Mouse (Mus musculus): Measurements from ENCODE around the gene Ush2a.

The Ush2a gene

DNA sequence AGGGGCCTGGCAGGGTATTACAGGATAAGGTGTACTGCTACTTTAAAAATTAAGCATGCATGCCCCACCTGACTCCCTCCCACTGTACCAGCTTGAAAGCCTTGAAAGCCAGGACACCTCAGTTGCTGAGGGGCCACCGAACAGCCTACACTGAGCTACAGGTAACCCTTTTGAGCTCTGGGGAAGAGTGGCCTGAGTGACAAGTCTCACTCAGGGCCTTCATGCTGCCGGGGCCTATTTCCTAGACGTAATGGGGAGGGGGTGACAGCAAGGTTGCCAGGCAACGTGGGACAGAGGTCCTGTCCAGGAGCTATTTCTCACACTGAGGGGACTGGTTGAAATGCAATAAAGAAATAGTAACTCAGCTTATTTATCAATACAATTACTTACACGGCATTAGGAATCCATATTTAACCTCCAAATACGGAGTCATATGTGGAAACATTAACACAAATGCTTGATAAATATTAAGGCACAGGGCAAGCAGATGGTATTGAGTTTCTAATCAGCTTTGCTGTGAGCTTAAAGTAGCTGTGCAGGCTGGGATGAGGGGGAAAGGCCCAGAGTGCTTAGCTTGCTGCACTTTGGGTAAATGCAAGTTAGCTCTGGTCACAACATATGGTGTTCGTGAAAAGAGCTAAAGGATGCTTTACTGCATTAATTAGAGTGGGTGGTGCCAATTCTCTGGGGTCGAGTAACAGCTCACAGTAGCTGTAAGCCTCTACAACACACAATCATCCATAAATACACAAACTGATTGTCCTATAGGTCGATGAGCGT is at the start of gene Ush2a:
Ush2a (plus strand) TSS at position 121 of the 780 bp plus-strand sequence.
- DNase-seq (ENCODE audit: inconsistent ontology term), result no peak

DNA sequence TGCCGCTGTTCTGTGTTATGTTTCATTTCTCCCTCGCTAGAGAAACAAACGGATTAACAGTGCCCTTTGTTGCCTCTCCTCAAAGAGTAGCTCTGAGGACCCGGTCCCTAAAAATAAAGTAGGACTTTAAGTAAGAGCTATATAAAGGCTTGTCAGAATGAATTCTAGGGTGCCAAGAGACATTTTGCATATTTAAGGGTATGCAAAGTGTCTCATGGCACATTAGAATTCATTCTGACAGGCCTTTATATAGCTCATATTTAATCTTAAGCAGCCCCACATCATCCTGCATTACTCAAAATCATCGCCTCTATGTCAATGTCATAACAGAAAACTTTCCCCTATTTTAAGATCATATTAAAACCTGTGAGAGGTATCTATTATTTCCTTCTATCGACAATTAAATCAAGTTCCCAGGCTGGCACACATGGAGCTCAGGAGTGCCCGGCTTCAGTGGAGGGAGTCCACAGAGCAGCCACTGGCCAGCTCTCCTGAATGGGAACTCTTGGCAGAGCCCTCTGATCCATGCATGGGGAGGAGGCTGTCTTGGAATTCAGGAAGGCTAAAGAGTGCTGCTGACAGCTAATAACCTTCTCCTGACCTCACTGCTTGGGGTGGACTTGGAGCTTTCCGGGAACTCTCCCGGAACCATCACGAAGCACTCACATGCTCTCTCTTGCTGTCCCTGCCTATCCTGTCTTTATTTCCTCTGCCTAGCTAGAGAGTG is 46.8 kb upstream of the Ush2a start:
- DNase-seq (ENCODE audit: inconsistent ontology term), result no peak

DNA sequence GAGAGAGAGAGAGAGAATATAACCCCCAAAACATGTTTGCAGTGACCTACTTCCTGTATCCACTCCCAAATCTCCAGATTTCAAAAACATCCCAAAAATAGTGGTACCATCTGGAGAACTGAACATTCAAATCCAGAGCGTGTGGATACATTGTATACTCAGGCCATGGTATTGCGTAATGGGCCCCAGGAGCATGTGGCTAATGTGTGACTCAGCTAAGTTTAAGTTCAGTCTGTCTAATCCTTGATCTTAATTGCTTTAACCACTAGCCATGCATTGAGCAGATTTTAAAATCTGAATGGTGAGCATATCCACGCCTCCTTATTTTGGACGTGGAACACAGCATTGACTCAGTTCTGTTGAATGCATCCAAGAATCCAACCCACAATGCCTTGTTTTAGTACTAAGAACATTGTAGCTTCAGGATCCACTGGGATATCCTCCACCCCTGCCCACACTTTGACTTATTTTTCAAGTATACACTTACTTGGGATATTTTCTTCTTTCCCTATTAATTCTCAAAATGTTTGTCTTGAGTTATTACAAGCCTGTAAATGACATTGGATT is 40.5 kb upstream of the Ush2a start:
- DNase-seq (ENCODE audit: inconsistent ontology term), result peak; percentile 5

DNA sequence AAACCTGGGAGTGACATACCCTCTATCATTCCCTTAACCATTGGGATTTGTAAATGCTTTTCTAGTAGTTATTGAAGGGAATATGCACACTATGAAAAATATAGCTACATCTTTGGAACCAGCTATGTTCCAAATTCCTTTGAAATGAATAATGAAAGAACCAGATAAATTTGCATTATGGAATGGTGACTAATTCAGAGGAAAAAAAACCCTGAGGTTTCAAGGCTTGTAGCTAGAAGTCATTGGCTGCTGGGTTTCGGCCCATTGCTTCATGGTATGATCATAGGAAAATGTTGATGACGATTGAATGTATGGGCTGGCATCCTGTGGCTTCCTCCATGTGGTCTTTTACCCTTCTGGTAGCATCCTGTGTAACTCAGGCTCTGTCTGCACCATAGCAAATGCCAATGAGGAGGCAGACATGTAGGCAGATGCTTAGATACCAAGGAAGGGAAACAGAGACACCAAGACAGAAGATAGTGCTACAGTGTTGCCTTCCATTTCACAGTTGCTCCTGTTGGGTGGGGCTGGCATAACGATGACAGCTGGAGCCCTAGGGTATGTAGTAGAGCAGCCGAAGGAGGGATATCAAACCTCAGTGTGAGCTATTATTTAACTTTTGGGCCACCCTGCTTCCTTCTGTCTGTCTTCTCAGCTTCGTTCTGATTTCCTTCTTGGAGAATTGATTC is 28.6 kb upstream of the Ush2a start:
- peak; percentile 51 for DNase-seq (ENCODE audit: inconsistent ontology term)

DNA sequence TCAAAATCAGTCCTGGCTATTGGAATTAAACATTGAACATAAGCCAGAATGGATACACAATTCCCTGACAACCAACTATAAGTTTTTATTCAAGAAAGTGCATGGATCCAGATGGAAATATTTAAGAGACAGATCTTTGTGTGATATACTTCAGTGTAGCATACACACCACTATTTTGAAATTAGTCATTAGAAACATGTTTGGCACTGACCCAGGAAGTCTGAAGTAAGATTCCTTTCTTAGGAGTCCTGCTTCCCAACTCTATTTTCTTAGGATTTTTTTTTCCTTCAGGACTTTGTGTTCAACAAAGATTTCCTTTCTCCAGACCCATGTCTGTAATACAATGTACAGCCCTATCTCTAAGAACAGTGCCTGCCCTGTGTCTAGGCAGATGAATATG is 23.2 kb upstream of the Ush2a start:
- no peak for DNase-seq (ENCODE audit: inconsistent ontology term)

DNA sequence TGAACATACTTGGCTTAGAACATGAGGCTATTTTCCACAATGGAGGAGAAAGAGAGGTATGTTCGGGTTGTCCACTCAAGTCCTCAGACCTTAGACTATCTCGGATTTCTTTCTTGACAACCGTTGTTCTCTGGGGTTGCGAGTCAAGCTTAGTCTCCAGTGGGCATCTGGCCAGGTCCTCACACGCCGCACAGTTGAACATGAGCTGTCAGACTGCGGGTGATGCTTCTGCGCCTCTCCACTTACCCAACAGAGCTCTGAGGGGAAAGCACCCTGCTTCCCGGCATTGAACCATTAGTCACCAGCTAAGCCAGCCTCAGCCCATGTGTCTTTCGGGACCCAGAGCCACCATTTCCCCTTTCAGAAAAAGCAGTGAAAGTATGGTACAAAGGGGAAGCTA is 20.1 kb upstream of the Ush2a start:
- no peak for DNase-seq (ENCODE audit: inconsistent ontology term)

DNA sequence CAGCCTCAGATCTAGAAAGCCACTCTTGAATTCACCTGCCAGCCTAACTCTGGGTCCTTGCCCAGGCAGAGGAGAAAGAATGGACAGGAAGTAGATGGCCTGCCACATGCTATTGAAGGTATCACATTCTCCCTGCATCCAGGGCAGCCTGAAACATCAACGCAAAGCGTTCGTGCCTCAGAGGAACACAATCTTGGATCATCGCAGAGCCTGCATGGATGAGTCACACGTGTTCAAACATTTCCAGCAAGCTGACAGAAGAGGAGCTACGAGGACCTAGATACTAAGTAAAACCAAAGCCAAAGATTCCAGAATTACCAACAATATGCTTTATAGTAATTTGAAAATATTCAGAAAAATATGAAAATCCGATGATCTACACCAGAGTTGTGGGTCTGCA is 4.3 kb upstream of the Ush2a start:
- no peak for DNase-seq (ENCODE audit: inconsistent ontology term)

DNA sequence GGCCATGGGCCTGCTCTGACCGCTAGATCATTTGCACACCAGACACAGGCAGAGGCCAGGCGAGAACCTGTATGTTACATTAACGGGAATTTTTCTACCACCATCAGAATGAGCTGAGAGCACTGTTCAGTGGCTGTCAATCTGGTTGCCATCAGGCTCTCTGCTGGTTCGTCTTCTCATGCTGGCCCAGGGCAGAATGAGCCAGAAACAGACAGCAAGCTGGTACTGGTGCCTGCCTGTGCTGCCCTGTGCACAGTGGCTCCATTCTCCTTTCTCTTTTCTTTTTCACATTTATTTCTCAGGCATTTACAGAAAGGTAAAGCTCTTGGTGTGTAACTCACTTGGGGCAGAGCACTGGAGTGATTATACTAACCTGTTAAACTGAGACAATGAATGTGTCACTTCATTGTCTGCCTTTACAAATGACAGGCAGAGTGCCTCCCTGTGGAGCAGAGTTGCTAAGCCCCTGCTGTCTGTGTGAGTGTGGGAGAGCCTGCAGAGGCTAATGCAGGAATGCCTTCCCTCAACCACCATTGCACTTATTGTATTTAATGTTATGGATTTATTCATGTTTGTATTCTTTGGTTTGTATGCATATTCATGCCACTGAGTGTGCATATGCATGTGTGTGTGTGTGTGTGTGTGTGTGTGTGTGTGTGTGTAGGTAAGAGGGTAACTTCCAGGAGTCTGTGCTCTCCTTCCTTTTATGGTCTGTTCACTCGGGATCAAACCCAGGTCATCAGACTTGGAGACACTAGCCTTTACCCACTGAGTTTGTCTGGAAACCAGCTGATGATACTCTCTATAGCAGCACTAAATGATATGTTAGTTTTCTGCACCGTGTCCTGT is 1.3 kb upstream of the Ush2a start:
- DNase-seq (ENCODE audit: inconsistent ontology term), result no peak

DNA sequence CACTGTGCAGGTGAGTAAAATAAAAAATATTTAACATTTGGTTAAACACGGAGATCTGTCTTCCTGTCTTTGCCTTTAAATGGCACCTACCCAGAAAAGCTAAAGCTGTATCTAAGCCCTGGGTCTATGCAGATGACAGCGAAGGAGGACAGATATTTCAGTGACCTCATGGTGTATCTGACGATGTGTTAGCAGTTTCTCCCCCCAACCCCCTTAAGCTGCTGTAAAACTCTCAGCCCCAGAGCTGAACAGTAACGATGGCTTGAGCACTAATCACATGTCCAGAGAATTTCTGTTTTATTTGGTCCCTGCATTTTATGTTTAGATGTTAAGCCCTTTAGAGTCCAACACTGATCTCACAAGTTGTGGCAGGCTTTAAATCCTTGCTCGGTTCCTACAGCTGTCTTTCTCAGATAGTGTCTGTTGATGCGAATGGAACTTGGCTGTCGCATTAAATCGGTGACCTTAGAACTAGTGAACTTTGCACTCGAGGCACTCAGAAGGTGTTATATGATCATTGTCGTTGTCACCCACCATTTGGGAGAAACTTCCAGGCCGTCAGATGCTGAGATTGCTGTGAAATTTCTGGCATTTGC is 5.4 kb downstream of the Ush2a start:
- no peak for DNase-seq (ENCODE audit: inconsistent ontology term)

DNA sequence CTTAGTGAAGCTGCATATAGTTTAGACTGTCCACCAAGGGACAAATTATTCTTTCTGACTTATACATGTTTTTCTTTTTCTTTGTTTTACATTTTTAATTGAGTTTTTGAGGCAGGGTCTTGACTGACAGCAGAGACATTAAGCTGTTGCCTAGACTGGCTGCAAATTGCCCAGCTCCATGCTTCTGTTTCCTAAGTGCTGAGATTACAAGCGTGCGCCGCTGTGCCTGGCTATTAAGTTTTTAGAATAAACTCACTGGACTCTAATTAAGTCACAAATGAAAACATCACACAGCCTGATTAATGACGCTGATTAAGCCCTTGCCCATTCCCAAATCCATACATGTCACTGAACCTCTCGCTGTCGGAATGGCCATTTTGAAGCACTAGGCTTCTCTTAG is 7.2 kb downstream of the Ush2a start:
- no peak for DNase-seq (ENCODE audit: inconsistent ontology term)

DNA sequence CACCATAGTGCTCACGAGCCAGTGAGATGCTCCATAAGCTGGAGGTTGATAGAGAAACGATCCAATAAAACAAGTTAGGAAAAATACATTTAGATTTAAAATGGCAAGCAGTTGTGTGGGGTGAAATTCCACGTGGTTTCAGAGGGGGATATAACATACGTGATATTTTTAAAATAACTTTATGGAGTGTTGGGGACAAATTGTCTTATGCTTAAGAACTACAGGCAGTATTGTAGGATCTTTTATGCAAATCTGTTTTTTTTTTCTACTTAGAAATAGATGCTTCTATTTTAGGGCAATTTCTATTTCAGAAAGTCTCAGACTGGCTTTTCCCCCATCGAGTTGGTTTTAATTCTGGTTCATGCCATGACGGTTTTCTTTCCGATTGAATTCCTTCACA is 51.5 kb downstream of the Ush2a start:
- DNase-seq (ENCODE audit: inconsistent ontology term), result no peak

DNA sequence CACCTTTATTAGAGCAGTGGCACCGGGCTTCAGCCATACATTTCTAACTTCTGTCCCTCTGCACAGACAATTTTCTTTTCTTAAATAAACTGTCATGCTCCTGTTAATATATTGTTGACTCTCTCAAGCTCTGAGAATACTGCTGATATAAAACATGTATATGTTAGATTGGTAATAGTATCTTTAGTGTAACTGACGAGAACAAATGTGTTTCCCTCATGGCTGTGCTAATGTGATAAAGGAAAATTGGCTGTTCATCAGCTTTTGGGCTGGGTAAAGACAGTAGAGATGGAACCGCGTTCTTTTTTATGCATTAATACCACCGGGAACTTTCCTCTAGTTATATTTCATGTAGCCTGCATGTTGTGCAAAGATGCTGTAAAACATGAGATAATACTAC is 54.8 kb downstream of the Ush2a start:
- no peak for DNase-seq (ENCODE audit: inconsistent ontology term)

DNA sequence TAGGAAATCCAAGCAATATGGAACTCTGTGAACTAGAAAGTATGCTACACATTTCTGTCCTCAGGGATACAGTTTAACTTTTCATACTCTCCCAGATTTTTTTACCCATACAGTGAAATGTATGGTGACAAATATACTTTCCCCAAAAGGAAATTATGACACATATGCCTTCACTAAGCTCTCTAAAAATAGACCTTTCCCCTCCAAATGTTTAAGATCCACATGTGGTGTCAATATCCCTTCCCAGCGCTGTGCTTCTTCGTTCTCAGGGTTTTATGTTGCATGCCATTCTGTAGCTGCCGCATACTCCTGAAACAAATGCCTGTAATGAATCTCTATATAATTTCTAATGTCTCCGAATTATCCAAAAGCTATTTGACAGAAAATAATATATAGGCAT is 58.4 kb downstream of the Ush2a start:
- no peak for DNase-seq (ENCODE audit: inconsistent ontology term)

DNA sequence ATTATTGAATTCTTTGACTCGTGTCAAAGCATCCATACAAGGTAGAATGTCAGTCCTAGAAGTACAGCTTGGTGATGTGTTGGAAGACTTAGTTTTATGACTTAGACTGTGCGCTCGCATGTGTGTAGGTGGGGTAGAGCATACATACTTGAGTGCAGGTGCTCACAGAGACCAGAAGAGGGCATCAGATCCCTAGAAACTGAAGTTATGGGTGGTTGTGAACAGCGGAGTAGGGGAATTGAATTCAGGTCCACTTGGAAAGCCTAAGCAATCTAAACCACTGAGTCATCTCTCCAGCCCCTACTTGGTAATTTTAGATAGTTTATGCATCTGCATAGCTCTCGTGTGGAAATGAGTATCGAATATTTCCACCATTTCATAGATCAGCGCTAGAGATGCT is 59.7 kb downstream of the Ush2a start:
- DNase-seq (ENCODE audit: inconsistent ontology term), result no peak

DNA sequence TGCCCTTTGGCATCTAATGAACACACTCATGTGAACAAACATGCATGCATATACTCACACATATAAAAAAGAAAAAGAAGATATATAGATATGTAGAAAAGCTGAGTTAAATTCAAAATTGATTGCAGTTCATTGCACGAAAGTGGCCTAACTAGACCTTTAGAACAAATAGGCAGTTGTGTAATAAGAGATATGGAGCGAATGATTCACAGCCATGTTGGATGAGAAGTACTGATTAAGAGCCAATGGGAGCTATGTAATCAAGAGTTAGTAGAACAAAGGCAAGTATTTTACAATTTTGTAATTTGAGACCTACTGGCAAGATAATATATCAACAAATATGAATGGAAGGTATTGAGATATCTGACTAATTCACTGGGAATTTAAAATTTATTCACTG is 68.6 kb downstream of the Ush2a start:
- no peak for DNase-seq (ENCODE audit: inconsistent ontology term)

DNA sequence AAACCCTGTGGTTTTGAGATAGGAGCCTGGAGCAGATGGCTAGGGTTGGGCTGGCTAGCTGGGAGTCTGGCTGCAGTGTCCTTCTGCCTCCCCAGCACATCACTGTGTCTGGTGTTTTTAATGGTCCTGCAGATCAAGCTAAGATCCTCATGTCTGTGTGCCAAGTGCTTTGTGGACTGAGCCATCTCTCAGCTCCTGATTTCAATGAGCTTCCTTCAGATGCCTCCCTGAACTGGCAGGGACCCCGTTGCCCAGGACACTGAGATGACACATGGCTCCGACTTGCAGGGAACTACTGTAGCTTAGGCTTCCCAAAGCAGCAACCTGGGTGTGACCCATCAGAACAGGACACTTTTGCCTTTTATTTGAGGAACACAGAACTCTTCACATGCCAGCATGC is 72.1 kb downstream of the Ush2a start:
- peak; percentile 75 for DNase-seq (ENCODE audit: inconsistent ontology term)

DNA sequence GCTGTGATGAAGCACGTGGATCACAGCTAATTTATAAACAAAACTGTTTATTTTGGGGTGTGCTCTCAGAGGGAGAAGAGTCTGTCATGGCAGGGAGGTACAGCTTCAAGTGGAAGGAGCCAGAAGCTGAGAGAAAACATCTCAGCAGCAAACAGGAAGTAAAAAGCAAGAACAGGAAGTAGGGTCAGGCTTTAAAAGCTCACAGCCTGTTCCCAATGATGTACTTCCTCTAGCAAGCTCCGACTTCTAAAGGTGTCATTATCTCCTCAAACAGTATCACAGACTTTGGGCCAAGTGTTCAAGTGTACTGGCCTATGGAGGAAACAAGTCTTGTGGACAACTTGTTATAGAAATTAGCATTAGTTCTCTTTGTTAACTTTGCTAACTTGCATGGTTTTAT is 85.9 kb downstream of the Ush2a start:
- DNase-seq (ENCODE audit: inconsistent ontology term), result no peak

DNA sequence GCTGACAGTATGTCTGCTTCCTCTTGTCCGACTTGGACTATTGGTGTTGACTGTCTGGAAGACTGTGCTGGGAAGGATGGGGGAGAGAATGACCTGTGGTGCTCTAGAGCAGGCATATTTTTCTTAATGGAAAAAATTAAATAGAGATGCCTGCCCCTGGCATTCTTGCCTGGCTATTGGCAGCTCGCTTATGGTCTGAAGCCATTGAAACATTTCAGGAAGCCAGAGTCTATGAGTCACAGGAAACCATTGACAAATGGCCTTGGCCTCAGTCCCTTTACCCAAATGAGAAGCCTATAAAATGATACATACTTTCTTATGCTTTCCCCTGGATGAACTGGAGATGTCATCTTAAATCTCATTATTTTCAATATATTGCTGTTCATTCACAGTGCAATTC is 92.9 kb downstream of the Ush2a start:
- DNase-seq (ENCODE audit: inconsistent ontology term), result peak; percentile 85

DNA sequence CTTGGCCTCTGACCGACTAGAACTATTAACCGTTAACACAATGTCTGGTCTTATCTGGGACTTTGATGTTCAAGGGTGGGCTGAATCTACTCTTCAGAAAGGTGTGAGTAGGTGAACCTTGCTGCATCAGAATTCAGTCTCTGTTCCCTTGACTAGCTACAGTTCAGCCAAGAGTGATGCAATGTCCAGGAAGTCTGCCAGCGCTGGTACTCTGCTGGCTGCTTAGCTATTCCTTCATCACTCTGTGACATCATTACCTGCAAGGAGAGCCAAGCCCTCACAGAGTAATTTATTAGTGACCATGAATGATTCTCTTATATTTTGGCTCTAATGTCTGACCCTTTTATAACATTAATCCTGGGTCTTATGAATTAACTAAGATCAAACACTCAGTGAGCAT is 101.7 kb downstream of the Ush2a start:
- DNase-seq (ENCODE audit: inconsistent ontology term), result peak; percentile 87

DNA sequence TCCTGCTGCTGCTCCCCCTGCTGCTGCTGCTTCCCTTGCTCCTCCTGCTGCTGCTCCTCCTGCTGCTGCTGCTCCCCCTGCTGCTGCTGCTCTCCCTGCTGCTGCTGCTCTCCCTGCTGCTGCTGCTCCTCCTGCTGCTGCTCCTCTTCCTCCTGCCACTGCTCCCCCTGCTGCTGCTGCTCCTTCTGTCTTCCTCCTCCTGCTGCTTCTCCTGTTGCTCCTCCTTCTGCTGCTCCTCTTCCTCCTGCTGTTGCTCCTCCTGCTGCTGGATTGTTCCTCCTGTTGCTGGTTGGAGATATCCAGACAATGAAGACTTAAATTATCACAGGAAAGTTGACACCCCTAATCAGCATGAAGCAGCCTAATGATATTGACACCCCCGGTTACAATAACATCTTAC is 123.4 kb downstream of the Ush2a start:
- no peak for DNase-seq (ENCODE audit: inconsistent ontology term)

DNA sequence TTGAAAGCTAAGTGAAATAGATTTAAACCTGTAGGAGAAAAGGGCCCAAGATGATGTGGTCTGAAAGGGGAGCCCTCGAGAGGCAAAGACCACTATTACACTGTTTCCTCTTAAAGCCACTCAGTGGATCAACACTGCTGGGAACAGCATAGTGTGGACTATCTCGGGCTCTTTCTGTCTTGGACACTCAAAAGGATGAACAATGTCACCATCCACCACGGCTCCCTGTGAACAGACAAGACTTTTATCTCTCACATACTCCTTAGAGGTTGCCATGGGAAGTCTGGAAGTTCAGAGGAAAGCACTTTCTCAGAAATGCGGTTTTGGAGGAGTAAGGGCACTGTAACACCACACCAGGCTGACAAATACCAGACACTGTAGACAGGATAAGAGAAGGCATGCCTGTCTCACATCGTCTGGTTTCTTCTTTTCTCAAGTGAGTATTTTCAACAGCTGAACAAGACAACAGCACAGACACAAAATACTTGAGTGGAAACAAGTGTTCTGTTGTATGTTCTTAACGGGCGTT is 124.0 kb downstream of the Ush2a start:
- DNase-seq (ENCODE audit: inconsistent ontology term), result no peak

Measured in Muller cell, postnatal 12 days (primary cell).